Mouse (Mus musculus): ENCODE results near the gene Pik3ip1.

DNA sequence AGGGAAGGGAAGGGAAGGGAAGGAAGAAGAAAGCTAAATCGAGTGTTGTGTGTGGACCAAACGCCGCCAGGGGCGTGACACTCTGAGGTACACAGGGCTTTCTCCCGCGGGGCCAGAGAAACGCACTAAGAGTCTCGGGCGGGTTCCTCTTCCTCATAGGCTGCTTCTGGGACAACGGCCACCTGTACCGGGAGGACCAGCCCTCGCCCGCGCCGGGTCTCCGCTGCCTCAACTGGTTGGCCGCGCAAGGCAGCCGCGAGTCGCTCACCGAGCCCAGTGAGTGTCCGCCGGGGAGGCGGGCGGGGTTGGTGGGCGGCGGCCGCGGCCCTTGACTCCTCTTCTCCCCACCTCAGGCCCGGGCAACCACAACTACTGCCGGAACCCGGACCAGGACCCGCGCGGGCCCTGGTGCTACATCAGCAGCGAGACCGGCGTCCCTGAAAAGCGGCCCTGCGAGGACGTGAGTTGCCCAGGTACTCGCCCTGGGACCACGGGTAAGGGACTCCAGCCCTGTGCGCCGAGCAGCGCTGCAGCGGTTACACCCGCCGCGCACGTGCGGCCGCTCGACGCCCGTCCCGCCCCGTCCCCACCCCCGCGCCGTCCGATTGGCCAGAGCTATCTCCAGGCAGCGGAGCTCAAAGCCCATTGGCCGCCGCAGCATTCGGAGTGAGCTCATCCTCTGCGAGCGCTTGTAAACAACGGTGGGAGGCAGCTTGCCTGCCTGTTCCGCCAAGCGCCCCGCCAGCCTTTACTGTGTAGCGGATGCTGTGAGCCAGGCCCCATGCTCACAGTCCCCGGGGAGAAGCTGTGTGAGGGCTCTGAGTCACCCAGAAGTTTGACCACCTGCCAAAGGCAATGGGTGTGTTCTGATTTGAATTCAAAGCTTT is 1.8 kb downstream of the Pik3ip1 start:
- no peak for TF ChIP-seq TCF12 (IDR thresholded peaks at IDR 0.05; ENCODE audit: insufficient read depth, poor library complexity, severe bottlenecking)
- TF ChIP-seq E2F4 (IDR thresholded peaks at IDR 0.05; ENCODE audit: insufficient read depth) = no peak

All from myocyte (in vitro differentiated cells).